Mouse (Mus musculus): ENCODE results near the gene Lsamp.

- TF ChIP-seq RCOR1 (conservative IDR thresholded peaks at IDR 0.05; ENCODE audit: low read depth, low read length) (no peak), POLR2A (IDR thresholded peaks at IDR 0.05; ENCODE audit: low read depth, low read length) (no peak), BHLHE40 (IDR thresholded peaks at IDR 0.05; ENCODE audit: low read depth, low read length) (no peak), JUND (conservative IDR thresholded peaks at IDR 0.05; ENCODE audit: low read depth, low read length) (no peak), GABPA (IDR thresholded peaks at IDR 0.05; ENCODE audit: insufficient replicate concordance, low read depth, low read length) (no peak), NRF1 (IDR thresholded peaks at IDR 0.05; ENCODE audit: low read depth, low read length) (no peak), EP300 (IDR thresholded peaks at IDR 0.05; ENCODE audit: low read length) (no peak), ZNF384 (IDR thresholded peaks at IDR 0.05; ENCODE audit: low read depth, low read length) (no peak), TCF12 (IDR thresholded peaks at IDR 0.05; ENCODE audit: low read depth, low read length) (no peak)
These were observed 1904.5 kb downstream of the Lsamp start for GRCm38 (mm10) chr16:41888546-41889165.
